Mouse (Mus musculus): ENCODE data around the gene Fosb.

Fosb gene

DNA sequence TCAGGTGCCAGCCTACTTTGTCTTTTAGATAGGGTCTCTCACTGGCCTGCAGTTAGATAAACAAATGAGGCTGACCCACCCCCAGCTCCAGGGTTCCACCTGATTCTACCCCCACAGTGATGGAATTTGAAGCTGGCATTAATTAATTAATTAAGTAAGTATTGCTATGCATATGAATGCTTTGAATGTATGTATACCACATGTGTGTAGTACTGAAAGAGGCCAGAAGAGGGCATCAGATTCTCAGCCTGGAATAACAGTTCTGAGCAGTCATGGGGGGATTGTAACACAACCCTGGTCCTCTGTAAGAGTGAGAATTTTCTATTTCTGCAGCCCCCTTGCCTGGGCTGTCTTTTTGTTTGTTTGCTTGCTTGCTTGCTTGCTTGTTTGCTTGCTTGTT is 18.6 kb upstream of the Fosb start:
- DNase-seq = no peak

DNA sequence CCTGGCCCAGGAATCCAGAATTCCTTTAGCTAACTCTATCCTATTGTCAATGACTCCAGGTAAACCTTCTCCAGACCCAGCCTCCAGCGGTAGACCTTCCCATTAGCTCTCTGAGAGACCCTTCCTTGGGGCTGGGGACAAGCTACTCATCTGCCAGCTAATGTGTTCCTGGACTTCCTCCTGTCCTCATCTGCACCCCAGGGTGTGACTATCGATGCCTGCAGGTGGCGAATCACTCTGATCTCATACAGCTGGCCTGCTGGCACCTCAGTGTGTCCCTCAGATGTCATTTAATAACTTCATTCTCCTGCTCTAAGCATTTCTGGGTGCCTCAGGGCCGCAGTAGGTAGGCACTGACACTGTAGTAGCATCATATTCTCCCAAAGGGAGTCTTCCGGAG is 17.9 kb upstream of the Fosb start:
- no peak for DNase-seq

DNA sequence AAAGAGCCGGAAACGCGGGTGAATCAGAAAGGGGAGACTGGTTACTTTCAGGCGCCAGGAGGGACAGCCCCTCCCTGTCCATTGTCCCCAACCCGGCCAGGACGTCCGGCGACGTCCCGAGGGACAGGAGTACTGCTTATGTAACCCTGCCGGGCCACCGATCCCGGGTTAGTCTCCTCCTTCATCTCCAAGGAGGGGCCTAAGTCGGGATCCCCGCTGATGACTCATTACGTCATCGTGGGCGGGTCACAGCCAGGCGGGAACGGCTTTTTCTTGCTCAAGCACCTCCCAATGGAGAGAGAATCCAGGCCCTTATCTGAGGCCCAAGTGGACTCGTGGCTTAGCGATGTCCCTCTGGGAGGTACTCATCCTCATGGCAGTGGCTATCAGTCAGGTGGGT is 17.3 kb upstream of the Fosb start:
- DNase-seq = peak; percentile 84

DNA sequence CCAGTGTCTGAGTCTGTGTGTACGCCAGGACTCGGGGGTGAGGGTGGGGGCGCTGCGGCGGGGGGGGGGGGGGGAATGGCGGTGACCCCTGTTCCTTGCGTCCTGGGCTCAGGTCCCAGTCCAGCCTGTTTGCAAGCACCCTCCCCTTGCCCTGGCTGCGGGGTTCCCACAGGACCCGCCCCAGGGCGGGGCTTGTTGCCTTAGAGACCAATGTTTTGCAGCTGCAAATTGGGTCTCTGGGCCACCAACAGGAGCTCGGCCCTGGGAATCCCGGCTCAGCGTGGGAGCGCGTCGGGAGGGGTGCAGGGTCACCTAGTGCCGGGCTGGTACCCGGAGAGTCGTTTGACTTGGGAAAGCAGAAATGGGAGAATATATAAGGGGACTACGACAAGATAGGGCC is 16.5 kb upstream of the Fosb start:
- DNase-seq = peak; percentile 68

DNA sequence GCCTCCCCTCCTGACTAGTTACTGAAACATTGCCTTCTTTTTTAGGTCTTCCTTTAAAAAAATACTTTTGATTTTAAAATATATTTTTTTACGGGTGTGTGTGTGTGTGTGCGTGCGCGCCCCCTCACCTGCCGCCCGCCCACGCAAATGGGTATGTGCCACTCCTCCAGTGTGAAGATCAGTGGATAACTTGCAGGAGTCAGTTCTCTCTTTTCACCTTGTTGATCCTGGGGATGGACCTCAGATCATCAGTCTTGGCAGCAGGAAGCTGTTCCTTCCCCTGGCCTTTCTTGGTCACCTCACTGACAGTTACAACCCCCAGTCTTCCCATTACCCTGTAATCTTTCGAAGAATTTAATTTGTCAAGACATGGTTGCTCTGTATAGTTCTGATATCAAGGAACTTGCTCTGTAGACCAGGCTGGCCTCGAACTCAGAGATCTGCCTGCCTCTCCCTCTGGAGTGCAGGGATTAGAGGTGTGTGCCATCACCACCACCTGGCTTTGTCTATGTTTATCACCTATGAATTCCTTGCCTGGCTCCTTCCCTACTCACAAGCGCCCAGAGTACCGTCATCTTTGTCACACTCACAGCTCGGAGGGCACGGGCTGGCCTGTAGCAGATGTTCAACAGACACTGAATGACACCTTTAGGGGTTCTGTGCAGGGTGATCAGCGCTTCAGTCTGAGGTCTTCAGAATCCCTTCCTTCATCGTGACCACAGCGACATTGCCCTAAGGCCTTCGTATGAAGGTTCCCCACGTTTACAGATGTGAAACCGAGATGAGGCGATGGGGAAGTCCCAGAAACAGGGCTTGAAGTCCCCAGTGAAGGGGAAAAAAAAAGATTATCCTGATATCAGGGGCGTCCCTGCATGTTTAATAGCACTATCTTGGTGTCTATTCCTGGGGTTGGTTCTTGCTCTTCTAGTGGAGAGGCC is 15.7 kb upstream of the Fosb start:
- no peak for DNase-seq

DNA sequence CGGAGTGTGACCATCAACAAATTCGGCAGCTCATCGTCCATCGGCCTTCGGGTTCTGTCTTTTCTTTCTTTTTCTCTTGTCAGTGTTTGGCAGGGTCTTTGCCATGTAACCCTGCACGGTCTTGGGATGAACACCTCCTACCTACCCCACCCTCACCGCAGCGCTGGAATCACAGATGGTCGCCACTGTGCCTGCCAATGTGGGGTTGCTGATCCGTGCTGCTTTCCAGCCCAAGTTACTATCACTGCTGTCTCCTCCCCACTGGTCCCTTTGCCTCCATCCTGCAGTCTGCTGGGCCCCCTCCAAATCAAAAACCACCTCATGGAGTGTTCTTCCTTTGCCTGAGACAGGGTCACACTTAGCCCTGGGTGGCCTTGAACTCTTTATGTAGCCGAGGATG is 14.4 kb upstream of the Fosb start:
- no peak for DNase-seq

DNA sequence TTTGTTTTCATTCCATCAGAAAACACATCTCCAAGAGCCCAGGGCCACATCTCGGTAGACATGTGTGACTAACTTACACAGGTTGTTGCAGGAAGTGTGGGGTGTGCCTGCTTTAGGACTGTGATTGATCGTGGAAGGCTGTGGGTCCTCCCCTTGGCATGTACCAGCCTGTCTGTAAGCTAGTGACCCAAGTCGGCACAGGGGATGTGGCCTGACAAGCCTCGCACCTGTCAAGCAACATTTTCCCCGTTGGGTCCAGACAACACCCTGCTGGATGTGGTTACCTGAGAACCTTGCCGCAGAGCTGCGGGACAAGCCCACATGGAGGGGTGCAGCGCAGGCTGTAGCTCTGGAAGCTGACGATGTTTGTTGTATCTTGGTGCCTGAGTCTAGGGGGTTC is 12.6 kb upstream of the Fosb start:
- DNase-seq = no peak

DNA sequence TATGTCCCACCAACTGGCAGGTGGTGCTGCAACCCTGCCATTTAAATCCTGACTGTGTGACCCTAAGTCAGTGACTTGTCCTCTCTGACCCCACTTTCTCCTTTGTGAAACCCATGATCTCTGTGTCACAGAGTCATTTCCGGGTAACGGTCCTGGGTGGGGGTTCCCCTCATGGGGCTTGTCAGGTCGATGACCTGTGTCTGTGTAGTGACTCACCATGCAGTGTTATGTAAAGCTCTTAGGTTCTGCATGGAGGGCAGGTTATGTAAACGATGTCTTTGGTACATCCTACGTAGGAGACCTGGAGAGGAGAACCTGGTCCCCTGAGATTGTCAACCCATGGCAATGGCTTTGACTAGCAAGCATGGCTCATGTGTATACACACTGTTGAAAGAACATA is 11.6 kb upstream of the Fosb start:
- DNase-seq = no peak

DNA sequence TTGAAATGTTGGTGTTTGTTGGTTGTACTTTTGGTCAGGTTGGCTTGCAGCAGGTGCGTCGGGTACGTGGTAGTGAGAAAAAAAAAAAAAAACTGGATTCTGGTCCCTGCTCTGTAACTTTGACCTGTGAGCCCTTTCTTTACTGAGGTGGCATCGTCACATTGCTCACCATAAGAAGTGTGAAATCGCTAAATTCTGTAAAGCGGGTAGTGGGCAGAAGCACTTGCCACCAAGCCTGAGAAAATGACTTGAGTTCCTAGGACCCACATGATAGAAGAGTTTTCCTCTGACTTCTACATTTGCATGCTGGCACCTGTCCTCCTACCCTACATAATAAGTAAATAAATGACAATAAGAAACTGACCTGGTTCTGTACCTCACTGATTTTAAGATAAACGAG is 10.8 kb upstream of the Fosb start:
- no peak for DNase-seq

DNA sequence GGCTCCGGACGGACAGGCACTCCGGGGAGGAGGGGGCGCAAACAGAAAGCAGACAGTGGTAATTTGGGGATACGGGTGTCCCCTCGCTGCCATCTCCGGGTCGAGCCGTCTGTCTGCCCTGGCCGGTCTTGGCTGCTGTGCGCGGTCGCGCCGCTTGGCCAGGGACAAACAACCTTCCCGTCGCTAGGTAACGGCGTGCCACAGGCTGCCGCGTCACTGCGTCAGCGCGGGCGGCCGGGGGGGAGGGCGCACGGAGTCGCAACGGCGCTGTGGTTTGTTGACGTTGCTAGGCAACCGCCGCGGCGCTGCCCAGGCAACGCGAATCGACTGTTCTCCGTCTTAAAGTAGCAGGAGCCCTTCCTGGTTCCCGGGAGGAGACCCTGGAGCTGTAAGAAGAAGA is 10.1 kb upstream of the Fosb start:
- peak; percentile 96 for DNase-seq

DNA sequence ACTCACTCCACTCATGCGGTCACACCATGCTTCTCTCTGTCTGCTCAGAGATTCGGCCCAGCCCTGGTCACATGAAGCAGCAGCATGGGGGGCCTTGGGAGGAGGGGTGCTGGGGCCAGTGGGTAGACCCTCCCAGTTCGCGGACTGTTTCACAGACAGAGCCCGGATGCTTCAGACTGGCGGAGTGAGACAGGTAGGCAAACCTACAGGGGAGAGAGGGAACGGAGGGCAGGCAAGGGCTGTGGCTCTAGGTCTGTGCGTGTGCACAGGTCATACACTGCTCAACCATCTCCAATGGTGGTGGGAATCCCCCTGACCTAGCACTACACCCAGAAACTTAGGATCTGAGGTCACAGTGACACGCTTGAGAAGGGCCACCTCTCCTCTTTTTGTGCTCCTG is 9.6 kb upstream of the Fosb start:
- no peak for DNase-seq

DNA sequence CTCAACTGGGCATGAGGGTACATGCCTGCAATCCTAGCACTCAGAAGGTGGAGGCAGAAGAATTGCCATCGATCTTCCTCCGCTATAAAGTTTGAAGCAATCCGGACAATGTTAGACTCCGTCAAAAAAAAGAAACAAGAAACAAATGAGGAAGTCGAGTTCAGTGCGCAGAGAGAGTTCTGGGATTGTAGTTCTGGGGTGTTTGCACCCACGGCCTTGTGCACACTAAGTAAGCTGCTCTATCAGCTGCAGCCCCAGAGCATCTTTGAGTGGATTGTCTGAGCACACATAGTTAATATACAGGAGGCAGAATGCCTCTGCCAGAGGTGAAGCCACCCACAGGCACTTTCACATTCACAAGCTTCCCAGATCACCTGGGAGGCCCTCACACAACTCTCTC is 8.8 kb upstream of the Fosb start:
- DNase-seq = no peak

DNA sequence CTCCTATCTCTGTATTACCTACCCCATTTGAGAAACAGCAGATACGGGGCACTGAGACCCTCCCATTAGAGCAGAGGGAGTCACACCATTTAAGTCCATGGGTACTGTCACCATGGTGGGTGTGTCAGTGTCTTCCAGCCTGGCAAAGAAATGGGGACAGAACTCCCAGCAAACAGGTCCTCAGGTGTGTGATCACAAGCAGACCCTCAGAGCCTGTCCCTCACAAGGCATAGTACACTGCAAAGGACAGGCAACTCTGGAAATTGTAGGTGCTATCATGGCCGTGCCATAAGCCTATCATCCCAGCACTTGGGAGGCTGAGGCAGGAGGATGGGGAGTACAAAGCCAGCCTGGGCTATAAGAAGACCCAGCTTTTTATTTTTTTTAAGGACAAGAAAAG is 8.3 kb upstream of the Fosb start:
- no peak for DNase-seq

DNA sequence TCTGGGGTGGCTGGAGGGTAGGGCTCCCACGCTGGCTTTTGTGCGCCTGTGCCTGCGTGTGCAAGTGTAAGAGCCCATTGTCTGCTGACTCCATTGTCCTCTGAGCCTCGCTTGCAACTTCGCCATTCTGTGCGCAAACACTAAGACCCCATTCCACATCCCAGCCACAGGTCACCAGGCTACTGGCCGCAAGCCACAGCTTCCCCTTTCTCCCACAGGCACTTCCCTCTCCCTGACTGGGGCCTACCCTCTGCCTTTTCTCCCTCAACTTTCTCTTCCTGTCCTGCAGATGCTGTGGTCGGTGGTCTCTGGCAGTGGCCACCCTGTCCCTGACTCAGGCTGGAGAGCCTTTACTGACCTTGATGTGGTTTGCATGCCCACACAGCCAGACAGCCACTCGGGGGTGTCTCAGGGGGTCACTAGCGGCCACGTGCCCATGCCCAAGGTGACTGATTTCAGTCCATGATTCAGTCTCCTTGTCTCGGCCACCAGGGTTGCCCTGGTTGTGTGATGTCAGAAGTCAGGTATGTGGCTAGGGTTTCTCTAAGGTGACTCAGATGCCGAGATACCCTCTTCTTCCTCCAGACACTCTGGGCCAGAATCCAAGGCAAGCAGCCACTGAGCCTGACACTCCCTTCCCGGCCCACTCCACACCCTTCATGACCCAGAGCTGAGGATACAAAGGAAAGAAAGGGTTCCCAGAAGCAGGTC is 6.8 kb upstream of the Fosb start:
- DNase-seq = peak; percentile 65

DNA sequence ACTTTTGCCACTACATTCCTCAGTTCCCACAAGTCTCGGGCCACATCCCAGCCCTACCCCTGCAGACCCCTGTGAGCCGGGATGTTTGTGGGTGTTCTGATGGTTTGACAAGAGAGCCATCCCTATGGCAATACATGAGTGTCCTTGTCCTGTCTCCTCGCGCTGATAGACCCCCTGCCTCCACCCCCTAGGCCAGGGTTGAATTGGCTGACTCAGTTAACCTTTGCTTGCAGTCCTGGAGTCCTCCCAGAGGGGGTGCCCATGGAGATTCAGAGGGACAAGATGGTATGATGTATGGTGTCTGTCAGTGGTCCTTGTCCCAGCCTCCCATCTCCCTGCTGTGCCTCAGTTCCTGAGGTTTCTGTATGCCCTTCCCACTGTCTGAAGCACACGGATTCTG is 4.2 kb upstream of the Fosb start:
- DNase-seq = no peak

DNA sequence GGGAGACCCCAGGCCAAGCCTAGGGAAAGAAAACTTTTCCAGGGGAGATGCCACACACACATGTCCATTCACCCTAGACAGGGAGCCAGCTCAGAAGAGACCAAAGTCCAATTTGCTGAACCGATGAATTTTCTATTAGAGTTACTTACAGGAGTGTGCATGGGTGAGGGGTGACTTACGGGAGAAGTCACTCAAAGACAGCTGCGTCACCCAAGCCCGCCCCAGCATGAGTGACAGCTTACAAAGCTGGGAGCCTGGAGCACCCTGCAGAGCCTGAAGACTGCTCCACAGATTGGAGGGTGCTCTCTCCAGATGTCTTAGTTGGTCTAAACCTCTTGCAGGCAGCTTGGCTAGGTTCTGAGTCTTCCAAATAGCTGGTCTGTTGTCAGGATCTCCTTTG is 2.1 kb upstream of the Fosb start:
- DNase-seq = no peak

DNA sequence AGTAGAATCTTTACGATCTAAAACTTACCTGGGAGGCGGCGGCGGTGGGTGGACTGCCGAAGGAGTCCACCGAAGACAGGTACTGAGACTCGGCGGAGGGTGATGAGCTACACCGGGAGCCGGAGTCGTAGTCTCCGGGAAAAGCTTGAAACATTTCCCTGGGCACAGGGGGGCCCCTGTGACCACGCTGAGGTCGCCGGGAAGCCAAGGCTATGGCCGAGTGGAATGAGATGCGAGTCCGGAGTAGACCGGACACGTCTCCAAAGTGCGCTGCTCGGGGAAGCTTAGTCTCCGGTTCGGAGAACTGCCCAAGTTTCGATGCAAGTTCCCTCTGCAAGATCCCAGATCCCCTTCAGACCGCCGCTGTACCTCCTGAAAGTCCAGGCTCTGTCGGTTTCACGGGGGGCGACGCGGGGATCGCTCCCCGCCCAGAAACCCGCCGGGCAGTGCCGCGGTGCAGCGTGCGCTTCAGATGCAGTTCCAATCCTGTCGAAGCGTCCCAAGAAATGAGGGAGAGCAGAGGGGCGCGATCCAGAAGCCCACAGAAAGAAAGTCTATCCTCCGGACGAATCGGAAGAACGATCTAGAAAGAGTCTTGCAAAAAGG is 470 bp downstream of the Fosb start:
- no peak for DNase-seq

DNA sequence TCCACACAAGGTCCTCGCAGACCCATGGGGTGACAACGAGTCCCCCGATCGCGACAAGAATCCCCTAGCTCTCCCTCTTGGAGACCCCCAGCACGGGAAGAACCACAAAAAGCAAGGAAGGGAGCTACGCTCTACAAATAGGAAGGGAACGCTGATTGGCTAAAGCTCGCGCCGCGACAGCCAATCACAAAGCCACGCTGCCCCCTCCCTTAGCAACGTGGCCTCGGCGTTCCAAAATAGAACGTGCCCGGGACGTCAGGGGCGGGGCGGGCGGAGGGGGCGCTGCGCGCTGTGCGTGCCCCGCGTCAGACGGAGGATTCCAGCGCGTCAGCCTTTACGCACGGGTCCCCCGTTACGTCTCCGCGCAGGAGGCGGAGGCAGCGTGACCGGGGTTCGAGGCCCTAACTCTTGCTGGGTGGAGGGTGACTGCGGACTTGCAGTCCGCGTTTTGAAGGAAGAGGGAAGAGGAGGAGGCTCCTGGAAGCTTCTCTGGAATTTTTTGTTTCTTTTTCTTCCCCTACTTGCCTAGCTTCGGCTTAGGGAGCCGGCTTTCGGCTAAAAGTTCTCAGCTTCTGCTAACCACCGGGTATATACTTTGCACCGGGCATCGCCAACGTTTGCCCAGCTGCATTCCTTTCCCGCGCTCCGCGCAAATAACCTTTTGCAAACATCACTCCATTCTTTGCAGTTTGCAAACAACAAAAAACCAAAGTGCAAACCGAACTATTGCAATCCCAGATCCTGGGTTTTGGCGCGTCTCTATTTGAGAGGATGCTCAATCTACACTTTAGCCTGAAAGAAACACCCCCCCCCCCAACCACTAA is 1.2 kb downstream of the Fosb start:
- DNase-seq = peak; percentile 96

DNA sequence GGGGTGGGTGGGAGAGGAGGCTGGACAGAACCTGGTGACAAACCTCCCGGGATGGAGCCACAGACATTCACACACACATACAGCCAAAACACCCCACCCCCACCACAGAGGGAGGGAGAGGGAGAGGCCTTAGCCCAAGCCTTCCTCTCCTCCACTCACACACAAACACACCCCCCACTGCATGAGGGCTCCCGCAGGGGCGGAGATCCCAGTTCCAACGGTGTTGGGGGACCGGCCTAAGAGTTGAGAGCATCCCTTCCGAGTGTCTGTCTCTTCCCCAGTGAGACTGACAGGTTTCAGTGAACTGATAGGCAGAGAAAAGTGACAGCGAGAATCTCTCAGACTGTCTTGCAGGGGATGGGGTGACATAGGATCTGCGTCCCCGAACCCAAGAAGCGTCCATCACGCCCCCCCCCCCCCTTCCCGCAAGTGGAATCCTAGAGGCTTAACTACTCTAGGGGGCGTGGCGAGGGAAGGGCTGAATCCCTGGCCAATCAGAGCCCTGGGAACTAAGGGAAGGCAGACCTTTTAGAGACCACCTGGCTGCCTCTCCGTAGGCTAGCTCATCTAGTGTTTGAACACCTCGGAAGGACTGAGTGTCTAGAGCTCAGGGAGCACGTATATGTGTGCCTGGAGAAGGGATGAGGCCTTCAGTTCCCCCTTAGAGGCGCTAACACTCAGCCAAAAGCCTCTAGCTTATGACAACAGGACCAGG is 2.0 kb downstream of the Fosb start:
- DNase-seq = peak; percentile 85

DNA sequence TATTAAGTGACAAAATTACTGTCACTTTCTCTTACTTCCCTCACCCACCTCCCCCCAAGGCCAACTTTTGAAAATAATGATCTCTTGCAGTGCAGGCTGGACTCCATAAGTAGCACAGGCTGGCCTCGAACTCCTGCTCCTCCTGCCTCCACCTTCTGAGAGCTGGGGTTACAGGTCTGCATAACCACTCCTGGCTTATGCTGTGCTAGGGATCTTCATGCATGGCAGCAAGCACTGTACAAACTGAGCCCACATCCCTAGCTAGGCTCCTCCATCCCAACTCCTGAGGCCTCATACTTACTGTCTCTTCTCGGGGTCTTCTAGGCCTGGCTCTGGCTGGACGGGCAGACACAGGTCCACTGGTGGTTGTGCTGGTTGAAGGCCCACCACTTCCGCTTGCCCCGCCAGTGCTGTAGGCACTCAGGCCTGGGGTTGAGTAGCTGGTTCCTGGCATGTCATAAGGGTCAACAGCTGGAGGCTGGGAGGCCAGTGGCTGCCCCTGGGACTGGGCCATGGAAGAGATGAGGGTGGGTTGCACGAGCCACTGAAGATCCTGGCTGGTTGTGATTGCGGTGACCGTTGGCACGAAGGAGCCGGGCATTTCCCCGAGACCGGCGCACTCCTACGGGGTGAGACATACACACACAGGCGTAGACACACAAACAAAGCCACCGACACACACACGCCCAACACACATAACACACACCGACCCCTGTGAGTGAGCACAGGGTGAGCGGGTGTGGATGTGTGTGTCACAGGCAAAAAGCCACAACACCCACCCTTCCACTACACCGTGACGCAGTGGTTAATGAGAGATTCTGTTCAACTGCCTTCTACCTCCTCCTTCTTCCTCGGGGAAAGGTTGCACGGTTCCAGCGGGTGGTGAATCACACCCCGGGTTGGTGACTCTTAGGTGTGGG is 2.8 kb downstream of the Fosb start:
- no peak for DNase-seq

All from layer of hippocampus, adult 9-11 months (tissue).